Mouse (Mus musculus) kidney, postnatal 10 days (tissue): Measurements from ENCODE around the gene Nutf2-ps1.

Experiments
- DNase-seq: peaks from one replicate; pipeline ENCODE4 v3.0.0; 2021; ENCODE audit warnings: mixed read lengths

The Nutf2-ps1 gene

GRCm38 (mm10) chr19:53568553-53568952 is 20.3 kb downstream of the Nutf2-ps1 start:
- no peak for DNase-seq

GRCm38 (mm10) chr19:53567864-53568263 is 21.0 kb downstream of the Nutf2-ps1 start:
- DNase-seq = no peak

- no peak for DNase-seq
These were observed 23.1 kb downstream of the Nutf2-ps1 start for GRCm38 (mm10) chr19:53565565-53566277.

- peak; percentile 34 for DNase-seq
These were observed 24.7 kb downstream of the Nutf2-ps1 start for GRCm38 (mm10) chr19:53564174-53564573.

GRCm38 (mm10) chr19:53560436-53560835 is 28.4 kb downstream of the Nutf2-ps1 start:
- no peak for DNase-seq

GRCm38 (mm10) chr19:53557267-53557936 is 31.5 kb downstream of the Nutf2-ps1 start:
- peak; percentile 47 for DNase-seq

- DNase-seq = no peak
These were observed 32.0 kb downstream of the Nutf2-ps1 start for GRCm38 (mm10) chr19:53556841-53557240.

- DNase-seq = no peak
These were observed 33.8 kb downstream of the Nutf2-ps1 start for GRCm38 (mm10) chr19:53554981-53555616.

GRCm38 (mm10) chr19:53554402-53554801 is 34.5 kb downstream of the Nutf2-ps1 start:
- DNase-seq = no peak

- DNase-seq = no peak
These were observed 36.1 kb downstream of the Nutf2-ps1 start for GRCm38 (mm10) chr19:53552795-53553194.

- DNase-seq = peak; percentile 45
These were observed 36.6 kb downstream of the Nutf2-ps1 start for GRCm38 (mm10) chr19:53552216-53552786.

GRCm38 (mm10) chr19:53550972-53551371 is 37.9 kb downstream of the Nutf2-ps1 start:
- no peak for DNase-seq

- no peak for DNase-seq
These were observed 41.3 kb downstream of the Nutf2-ps1 start for GRCm38 (mm10) chr19:53547597-53547996.

- no peak for DNase-seq
These were observed 43.8 kb downstream of the Nutf2-ps1 start for GRCm38 (mm10) chr19:53544923-53545561.

- no peak for DNase-seq
These were observed 45.3 kb downstream of the Nutf2-ps1 start for GRCm38 (mm10) chr19:53543602-53544001.

- DNase-seq = no peak
These were observed 49.6 kb downstream of the Nutf2-ps1 start for GRCm38 (mm10) chr19:53539296-53539695.

- DNase-seq = peak; percentile 39
These were observed 50.1 kb downstream of the Nutf2-ps1 start for GRCm38 (mm10) chr19:53538796-53539195.
